Mouse (Mus musculus): Measurements from ENCODE around the gene Slc35g3.

DNA sequence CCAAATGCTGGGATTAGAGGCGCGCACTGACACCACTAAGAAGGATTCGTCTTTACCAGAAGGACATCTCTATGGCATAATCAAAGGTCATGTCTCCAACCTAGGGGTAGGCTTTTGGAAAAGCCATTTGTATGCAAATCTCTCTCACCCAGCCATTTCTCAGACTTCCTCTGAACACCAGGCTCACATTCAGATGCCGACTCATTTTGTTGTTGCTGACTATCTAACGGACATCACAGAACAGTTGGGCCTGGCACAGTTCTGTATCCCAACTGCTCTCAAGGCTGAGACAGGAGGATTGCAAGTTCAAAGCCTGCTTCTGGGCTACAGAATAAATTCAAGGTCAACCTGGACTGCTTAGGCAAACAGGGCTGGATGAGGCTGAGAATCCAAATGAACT is 25.5 kb upstream of the Slc35g3 start:
- TF ChIP-seq EP300 (IDR thresholded peaks at IDR 0.05; ENCODE audit: low read depth) (no peak), CTCF (IDR thresholded peaks at IDR 0.05; ENCODE audit: low read depth) (no peak)
